Mouse (Mus musculus): ENCODE data around the gene Gm2115. TPM values are rescaled to one million over a fixed set of nuclear protein-coding genes. Genes with fewer than 3 reads are reported as not detected.

The Gm2115 gene
- total RNA-seq, 1 experiment: 0.36 TPM

DNA sequence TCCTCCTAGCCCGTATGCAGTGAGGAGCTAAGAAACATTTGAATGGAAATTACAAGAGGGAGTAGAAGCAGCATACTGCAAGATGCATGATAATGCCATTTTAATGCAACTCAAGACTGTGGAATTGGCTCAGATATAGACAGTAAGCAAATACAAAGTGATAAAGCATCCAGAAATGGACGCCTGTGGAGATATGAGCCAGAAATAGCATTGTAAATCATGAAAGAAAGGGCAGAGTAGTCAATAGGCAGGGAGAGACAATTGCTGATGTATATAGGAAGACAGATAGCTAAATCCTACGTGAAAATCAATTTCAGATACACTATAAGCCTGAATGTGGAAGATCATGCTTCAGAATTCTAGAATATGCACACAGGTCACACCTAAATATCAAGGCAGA lies 26.5 kb downstream of the Gm2115 start:
- no peaks in the 10 kb centered on the region for H3K4me1 ChIP-seq (ENCODE audit: control insufficient read depth in 2 of 2, insufficient read depth in 2 of 2, low read length in 2 of 2, poor library complexity in 1 of 2)
- TF ChIP-seq MAFK (IDR thresholded peaks at IDR 0.05; ENCODE audit: insufficient read depth, low read depth, low read length) (no peak), ZNF384 (IDR thresholded peaks at IDR 0.05; ENCODE audit: low read depth, low read length) (no peak), ZC3H11A (IDR thresholded peaks at IDR 0.05; ENCODE audit: borderline replicate concordance, low read depth, low read length) (no peak), HCFC1 (IDR thresholded peaks at IDR 0.05; ENCODE audit: borderline replicate concordance, insufficient read depth, low read length) (no peak), CHD2 (IDR thresholded peaks at IDR 0.05; ENCODE audit: low read depth, low read length) (no peak)
- no peak overlapping the region for H3K27ac ChIP-seq (ENCODE audit: insufficient read depth, low read depth, low read length, poor library complexity, severe bottlenecking)
- no peak for DNase-seq (ENCODE audit: low read depth, low spot score)
- no peaks in the 10 kb centered on the region for H3K9me3 ChIP-seq (ENCODE audit: control insufficient read depth, insufficient read depth, low read depth, low read length)
- no peak overlapping the region for H3K4me3 ChIP-seq (ENCODE audit: insufficient read depth in 1 of 2, low read depth in 1 of 2, low read length in 2 of 2, poor library complexity in 1 of 2, severe bottlenecking in 1 of 2)
- H3K36me3 ChIP-seq (ENCODE audit: control insufficient read depth, insufficient read depth, low read length, poor library complexity, severe bottlenecking): no peaks in the 10 kb centered on the region
- H3K9ac ChIP-seq (ENCODE audit: insufficient read depth, low read depth, low read length, poor library complexity, severe bottlenecking): no peak overlapping the region
- in situ Hi-C loops (cut with MboI; ENCODE audit: low sequenced_read_pairs in 2 of 2, unreplicated experiment in 2 of 2): no loop called here

GRCm38 (mm10) chr7:84557332-84557731 lies 28.6 kb downstream of the Gm2115 start:
- Histone ChIP-seq H3K4me3 (ENCODE audit: insufficient read depth in 1 of 2, low read depth in 1 of 2, low read length in 2 of 2, poor library complexity in 1 of 2, severe bottlenecking in 1 of 2) (no peak overlapping the region), H3K9ac (ENCODE audit: insufficient read depth, low read depth, low read length, poor library complexity, severe bottlenecking) (no peak overlapping the region), H3K4me1 (ENCODE audit: control insufficient read depth in 2 of 2, insufficient read depth in 2 of 2, low read length in 2 of 2, poor library complexity in 1 of 2) (no peaks in the 10 kb centered on the region), H3K27ac (ENCODE audit: insufficient read depth, low read depth, low read length, poor library complexity, severe bottlenecking) (no peak overlapping the region), H3K9me3 (ENCODE audit: control insufficient read depth, insufficient read depth, low read depth, low read length) (no peaks in the 10 kb centered on the region), H3K36me3 (ENCODE audit: control insufficient read depth, insufficient read depth, low read length, poor library complexity, severe bottlenecking) (no peaks in the 10 kb centered on the region)
- DNase-seq (ENCODE audit: low read depth, low spot score): no peak
- in situ Hi-C loops (cut with MboI; ENCODE audit: low sequenced_read_pairs in 2 of 2, unreplicated experiment in 2 of 2): no loop called here
- TF ChIP-seq MAFK (IDR thresholded peaks at IDR 0.05; ENCODE audit: insufficient read depth, low read depth, low read length) (no peak), CHD2 (IDR thresholded peaks at IDR 0.05; ENCODE audit: low read depth, low read length) (no peak), HCFC1 (IDR thresholded peaks at IDR 0.05; ENCODE audit: borderline replicate concordance, insufficient read depth, low read length) (no peak), ZC3H11A (IDR thresholded peaks at IDR 0.05; ENCODE audit: borderline replicate concordance, low read depth, low read length) (no peak), ZNF384 (IDR thresholded peaks at IDR 0.05; ENCODE audit: low read depth, low read length) (no peak)

DNA sequence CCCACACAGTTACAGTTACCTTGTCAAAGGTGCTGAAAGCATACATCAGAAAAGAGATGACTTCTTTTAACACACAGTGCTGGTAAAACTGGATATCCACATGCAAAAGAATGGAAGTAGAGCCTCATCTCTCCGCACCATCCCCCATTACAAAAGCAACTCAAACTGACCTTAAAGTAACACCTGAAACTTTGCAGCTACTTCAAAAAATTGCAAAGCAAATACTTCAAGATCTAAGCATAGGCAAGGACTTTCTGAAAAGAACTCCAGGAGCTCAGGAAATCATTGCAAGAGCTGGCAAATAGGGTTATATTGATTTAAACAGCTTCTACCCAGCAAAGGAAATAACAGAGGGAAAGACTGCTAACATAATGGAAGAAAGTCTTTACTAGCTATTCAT lies 31.7 kb downstream of the Gm2115 start:
- TF ChIP-seq ZC3H11A (IDR thresholded peaks at IDR 0.05; ENCODE audit: borderline replicate concordance, low read depth, low read length) (no peak), ZNF384 (IDR thresholded peaks at IDR 0.05; ENCODE audit: low read depth, low read length) (no peak), HCFC1 (IDR thresholded peaks at IDR 0.05; ENCODE audit: borderline replicate concordance, insufficient read depth, low read length) (no peak), CHD2 (IDR thresholded peaks at IDR 0.05; ENCODE audit: low read depth, low read length) (no peak), MAFK (IDR thresholded peaks at IDR 0.05; ENCODE audit: insufficient read depth, low read depth, low read length) (no peak)
- Histone ChIP-seq H3K4me3 (ENCODE audit: insufficient read depth in 1 of 2, low read depth in 1 of 2, low read length in 2 of 2, poor library complexity in 1 of 2, severe bottlenecking in 1 of 2) (no peak overlapping the region), H3K36me3 (ENCODE audit: control insufficient read depth, insufficient read depth, low read length, poor library complexity, severe bottlenecking) (no peaks in the 10 kb centered on the region), H3K9ac (ENCODE audit: insufficient read depth, low read depth, low read length, poor library complexity, severe bottlenecking) (no peak overlapping the region), H3K4me1 (ENCODE audit: control insufficient read depth in 2 of 2, insufficient read depth in 2 of 2, low read length in 2 of 2, poor library complexity in 1 of 2) (no peaks in the 10 kb centered on the region), H3K9me3 (ENCODE audit: control insufficient read depth, insufficient read depth, low read depth, low read length) (no peaks in the 10 kb centered on the region), H3K27ac (ENCODE audit: insufficient read depth, low read depth, low read length, poor library complexity, severe bottlenecking) (no peak overlapping the region)
- DNase-seq (ENCODE audit: low read depth, low spot score): no peak
- in situ Hi-C loops (cut with MboI; ENCODE audit: low sequenced_read_pairs in 2 of 2, unreplicated experiment in 2 of 2): no loop called here

DNA sequence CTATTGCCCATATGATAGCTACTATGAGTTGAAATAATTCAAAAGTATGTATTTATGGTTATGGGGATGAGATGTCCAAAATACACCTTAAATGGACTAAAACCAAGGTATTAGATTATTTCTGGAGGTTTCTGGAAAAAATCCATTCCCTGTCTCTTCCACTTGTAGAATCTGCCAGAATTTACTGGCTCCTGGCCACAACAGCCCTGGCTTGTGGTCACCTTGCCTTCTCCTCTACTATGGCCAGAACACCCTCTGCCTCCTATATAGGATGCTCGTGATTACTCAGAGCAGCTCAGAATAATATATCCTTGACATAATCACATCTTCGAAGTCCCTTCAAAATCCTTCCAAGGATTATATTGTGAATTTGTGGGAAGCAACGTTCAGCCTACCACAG lies 35.5 kb downstream of the Gm2115 start:
- DNase-seq (ENCODE audit: low read depth, low spot score): no peak
- no peak for TF ChIP-seq CHD2 (IDR thresholded peaks at IDR 0.05; ENCODE audit: low read depth, low read length)
- no peak for TF ChIP-seq MAFK (IDR thresholded peaks at IDR 0.05; ENCODE audit: insufficient read depth, low read depth, low read length)
- TF ChIP-seq HCFC1 (IDR thresholded peaks at IDR 0.05; ENCODE audit: borderline replicate concordance, insufficient read depth, low read length): no peak
- TF ChIP-seq ZC3H11A (IDR thresholded peaks at IDR 0.05; ENCODE audit: borderline replicate concordance, low read depth, low read length): no peak
- TF ChIP-seq ZNF384 (IDR thresholded peaks at IDR 0.05; ENCODE audit: low read depth, low read length): no peak
- H3K27ac ChIP-seq (ENCODE audit: insufficient read depth, low read depth, low read length, poor library complexity, severe bottlenecking): no peak overlapping the region

GRCm38 (mm10) chr7:84566200-84566599 lies 37.4 kb downstream of the Gm2115 start:
- DNase-seq (ENCODE audit: low read depth, low spot score): no peak
- Histone ChIP-seq H3K9me3 (ENCODE audit: control insufficient read depth, insufficient read depth, low read depth, low read length) (no peaks in the 10 kb centered on the region), H3K9ac (ENCODE audit: insufficient read depth, low read depth, low read length, poor library complexity, severe bottlenecking) (no peak overlapping the region), H3K27ac (ENCODE audit: insufficient read depth, low read depth, low read length, poor library complexity, severe bottlenecking) (no peak overlapping the region), H3K36me3 (ENCODE audit: control insufficient read depth, insufficient read depth, low read length, poor library complexity, severe bottlenecking) (no peaks in the 10 kb centered on the region), H3K4me1 (ENCODE audit: control insufficient read depth in 2 of 2, insufficient read depth in 2 of 2, low read length in 2 of 2, poor library complexity in 1 of 2) (no peaks in the 10 kb centered on the region), H3K4me3 (ENCODE audit: insufficient read depth in 1 of 2, low read depth in 1 of 2, low read length in 2 of 2, poor library complexity in 1 of 2, severe bottlenecking in 1 of 2) (no peak overlapping the region)
- TF ChIP-seq MAFK (IDR thresholded peaks at IDR 0.05; ENCODE audit: insufficient read depth, low read depth, low read length) (no peak), ZC3H11A (IDR thresholded peaks at IDR 0.05; ENCODE audit: borderline replicate concordance, low read depth, low read length) (no peak), CHD2 (IDR thresholded peaks at IDR 0.05; ENCODE audit: low read depth, low read length) (no peak), ZNF384 (IDR thresholded peaks at IDR 0.05; ENCODE audit: low read depth, low read length) (no peak), HCFC1 (IDR thresholded peaks at IDR 0.05; ENCODE audit: borderline replicate concordance, insufficient read depth, low read length) (no peak)
- in situ Hi-C loops (cut with MboI; ENCODE audit: low sequenced_read_pairs in 2 of 2, unreplicated experiment in 2 of 2): no loop called here

More for the DNA sequence above, 35.5 kb downstream of the Gm2115 start:
- Histone ChIP-seq H3K4me3 (ENCODE audit: insufficient read depth in 1 of 2, low read depth in 1 of 2, low read length in 2 of 2, poor library complexity in 1 of 2, severe bottlenecking in 1 of 2) (no peak overlapping the region), H3K36me3 (ENCODE audit: control insufficient read depth, insufficient read depth, low read length, poor library complexity, severe bottlenecking) (no peaks in the 10 kb centered on the region), H3K4me1 (ENCODE audit: control insufficient read depth in 2 of 2, insufficient read depth in 2 of 2, low read length in 2 of 2, poor library complexity in 1 of 2) (no peaks in the 10 kb centered on the region), H3K9ac (ENCODE audit: insufficient read depth, low read depth, low read length, poor library complexity, severe bottlenecking) (no peak overlapping the region), H3K9me3 (ENCODE audit: control insufficient read depth, insufficient read depth, low read depth, low read length) (no peaks in the 10 kb centered on the region)
- in situ Hi-C loops (cut with MboI; ENCODE audit: low sequenced_read_pairs in 2 of 2, unreplicated experiment in 2 of 2): no loop called here

Data from ES-E14 (cell line).